Mouse (Mus musculus): ENCODE data around the gene Ptpn7.
"Not testable (repeated sequence)": the region's sequence is repeated elsewhere in the genome, so short reads cannot be mapped to it uniquely, and the experiment has no call there.

Gene Ptpn7

DNA sequence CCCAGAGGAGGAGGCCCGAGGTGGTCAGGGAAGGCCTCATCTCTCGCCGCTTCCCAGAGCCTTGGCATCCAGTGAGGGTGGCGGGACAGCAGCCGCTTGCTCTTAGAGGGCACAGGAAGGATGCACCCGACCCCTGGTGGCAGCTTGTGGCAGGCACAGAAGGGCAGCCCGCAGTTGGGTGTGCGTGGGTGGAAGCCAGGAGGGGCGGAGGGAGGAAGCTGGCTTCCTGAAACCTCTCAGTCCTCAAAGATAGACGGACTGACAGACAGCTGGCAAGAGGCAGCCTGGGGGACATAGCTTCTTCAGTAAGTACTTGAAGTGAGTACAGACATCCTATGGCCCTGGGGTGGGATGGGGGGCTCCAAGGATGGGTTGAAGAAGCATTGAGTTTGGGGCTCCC, at the start of gene Ptpn7:
Ptpn7 (plus strand) TSS at position 228 of the 400 bp plus-strand sequence.
- peak; percentile 70 to 85 for DNase-seq (ENCODE audit: low read depth in 1 of 2, low spot score in 2 of 2)

DNA sequence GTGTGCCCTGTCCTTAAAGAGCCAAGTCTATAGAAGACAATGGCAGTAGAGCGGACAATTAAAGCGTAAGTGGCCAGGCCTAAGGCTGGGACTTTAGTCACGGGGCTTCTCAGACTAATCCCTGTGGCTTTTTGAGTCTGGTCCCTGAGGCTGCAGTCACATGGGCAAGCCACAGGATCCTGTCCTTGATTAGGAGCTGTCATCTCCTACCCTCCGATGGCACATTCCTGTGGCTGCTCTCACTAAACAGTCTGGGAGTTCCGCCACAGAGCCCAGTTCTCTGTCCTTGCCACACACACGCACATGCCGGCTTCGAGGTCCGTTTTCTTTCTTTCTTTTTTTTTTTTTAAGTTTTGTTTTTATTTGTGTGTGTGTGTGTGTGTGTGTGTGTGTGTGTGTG, 49.0 kb upstream of the Ptpn7 start:
- no peak for DNase-seq (ENCODE audit: low read depth in 1 of 2, low spot score in 2 of 2)

DNA sequence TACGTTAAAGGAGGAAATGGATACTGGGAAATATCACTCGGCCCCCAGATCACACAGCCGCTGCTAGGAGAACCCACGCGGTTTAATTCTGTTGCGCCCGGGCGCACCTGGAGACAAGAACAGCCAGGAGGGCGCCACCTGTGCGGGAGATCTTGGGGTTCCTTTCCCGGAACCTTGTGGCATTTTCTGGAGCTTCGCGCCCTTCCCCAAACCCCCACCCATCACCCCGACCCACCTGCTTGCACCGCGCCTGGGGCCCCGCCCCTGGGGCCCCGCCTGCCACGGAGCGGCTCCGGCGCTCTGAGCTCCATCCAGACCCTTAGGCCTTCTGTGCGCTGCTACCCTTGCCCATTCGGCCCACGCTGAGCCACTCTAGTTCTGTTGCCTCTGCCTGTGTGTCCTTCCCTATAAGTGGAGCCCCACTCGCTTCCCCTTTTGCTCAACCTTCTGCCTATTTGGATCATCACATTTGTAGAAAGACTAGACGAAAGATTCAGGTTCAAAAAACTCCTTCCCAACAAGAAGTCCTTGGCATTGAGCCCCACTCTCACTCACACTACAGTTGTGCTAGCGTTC, 47.1 kb upstream of the Ptpn7 start:
- DNase-seq (ENCODE audit: low read depth in 1 of 2, low spot score in 2 of 2): no peak

DNA sequence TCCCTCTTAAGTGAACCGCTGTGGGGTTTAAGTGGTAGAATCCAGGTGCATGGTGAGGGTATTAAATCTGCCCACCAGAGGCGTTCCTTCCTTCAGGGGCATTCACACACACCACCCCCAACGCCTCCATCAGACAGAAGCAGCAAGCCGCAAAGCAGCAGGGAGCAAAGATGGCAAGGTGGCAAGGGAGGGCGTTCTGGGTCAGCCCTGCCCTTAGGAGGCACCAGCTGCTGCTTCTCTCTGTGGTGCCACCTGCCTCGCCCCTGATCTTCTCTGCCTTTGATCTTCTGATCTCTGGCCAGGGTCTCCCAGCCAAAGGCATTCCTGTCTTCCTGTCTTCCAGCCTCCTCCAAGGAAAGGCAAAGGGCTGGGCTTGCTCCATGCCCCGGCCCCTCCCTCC, 46.5 kb upstream of the Ptpn7 start:
- DNase-seq (ENCODE audit: low read depth in 1 of 2, low spot score in 2 of 2): no peak

DNA sequence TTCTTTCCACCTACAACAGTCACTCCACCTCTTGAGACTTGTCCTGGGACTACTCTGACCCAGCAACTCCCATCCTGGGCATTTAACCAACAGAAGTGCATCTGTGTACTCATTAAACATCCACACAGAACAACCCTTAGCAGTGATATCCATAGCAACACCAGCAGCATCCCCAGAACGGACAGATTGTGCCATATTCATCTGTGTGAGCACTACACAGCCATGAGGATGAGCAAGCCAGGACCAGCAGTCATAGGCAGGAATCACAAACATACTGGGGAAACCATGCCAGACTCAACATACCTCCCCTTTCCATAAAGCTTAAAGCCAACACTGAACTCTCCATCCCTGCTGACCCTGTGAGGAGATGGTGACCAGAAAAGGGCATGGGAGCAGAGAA, 45.1 kb upstream of the Ptpn7 start:
- no peak for DNase-seq (ENCODE audit: low read depth in 1 of 2, low spot score in 2 of 2)

DNA sequence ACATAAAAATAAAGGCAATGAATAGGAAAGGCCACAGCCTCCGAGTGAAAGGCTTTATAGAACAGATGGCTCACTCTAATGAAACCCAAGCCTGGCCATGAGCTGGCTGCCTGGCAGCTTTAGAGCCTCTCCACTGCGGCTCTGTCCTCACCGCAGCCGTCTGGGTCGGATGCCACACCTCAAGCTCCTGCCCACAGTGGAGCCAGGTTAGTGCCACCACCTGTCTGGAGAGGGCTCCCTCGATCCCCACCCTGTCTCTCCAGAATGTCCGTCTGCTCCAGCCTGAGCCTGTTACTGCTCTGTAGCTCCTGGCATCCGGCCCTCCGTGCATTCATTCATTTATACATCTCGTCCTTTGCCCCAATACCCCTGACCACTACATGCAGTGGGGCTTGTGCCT, 42.9 kb upstream of the Ptpn7 start:
- no peak for DNase-seq (ENCODE audit: low read depth in 1 of 2, low spot score in 2 of 2)

DNA sequence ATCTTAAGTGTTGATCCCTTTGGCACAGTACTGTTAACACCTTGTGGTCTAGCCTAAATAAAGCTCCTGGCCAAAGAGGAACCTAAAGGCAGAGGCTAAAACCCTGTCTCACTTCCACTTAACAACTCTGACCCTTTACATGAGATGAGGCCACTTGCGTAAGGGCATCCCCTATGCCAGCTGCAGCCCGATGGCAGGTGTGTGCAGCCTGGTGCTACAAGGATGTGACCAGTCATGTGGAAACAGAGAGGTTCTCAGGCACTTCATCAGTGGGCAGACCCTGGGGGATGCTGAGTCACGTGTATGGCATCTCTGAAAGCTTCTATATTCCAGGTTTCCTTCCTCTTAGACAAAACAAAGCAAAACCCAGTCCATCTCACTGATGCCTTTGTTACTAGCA, 41.6 kb upstream of the Ptpn7 start:
- DNase-seq (ENCODE audit: low read depth in 1 of 2, low spot score in 2 of 2): no peak

DNA sequence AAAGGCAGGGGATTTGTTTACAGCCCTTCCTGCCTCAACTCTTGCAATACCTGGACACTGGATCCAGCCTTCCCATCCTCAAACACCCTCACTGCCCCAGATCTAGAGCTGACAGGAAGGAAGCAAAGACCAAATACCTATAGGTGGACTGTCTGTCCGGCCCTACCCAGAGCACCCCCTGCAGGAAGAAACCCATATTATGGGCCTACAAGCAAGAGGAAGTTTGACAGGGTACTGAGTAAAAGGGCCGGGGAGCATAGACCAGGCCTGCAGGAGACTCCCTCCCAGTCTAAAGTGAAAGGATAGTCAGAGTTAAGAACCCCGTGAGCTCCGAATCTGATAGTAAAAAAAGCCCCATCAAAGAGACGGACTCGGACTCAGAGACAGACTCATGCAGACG, 37.8 kb upstream of the Ptpn7 start:
- no peak for DNase-seq (ENCODE audit: low read depth in 1 of 2, low spot score in 2 of 2)

DNA sequence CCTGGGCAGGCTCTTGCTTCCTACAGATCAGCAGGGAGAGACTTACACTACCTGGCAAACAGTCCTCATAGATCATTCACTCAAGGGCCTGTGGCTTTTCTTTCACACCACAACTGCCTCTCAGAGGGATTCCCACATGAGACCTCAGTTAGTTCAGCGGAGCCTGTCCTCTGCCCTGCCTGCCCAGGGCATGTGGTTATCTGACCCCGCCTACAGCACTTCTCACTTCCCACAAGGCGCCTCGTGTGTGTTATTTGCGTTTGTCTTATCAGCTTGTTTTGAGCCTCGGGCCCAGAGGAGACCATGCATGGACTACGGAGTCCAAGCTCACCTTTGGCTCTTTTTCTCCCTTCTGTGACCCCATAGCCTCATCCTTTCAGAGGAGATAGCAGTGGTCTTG, 37.3 kb upstream of the Ptpn7 start:
- peak in 1 of 2 experiments; percentile 28 for DNase-seq (ENCODE audit: low read depth in 1 of 2, low spot score in 2 of 2)

DNA sequence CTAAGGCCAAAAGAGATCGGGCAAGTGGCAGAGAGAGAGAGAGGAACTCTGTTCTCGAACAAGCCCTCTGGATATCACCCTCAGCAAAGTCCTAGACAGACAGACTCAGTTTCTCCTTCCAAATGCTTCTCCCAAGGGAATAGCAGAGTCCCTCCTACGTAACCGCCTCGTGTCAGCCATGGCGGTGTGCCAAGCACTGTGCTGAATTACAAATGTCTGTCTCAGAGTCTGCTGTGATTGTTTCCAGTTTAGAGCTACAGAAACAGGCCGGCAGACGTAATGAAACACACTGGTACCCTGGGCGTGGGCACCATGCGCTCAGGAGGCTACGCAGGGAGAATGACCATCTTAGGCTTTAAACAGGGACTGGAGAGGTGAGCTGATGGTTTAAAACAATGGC, 36.2 kb upstream of the Ptpn7 start:
- no peak for DNase-seq (ENCODE audit: low read depth in 1 of 2, low spot score in 2 of 2)

DNA sequence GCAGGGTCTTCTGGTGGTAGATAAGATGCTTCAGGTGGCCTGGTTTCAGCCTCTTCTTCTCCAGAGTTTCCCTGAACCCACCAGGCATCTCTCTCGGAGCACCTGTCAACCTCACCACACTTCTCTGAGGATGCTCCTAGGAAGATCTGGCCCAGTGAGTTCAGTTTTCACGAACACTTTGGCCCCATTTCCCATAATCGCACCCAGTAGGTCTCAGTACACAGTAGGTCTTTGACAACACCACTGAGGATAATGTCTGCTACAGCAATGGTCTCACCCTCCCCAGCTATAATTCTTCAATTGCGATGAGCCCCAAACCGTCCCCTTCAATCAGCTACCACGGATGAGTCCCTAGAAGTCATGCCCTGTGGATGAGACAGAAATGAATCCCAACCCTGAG, 35.1 kb upstream of the Ptpn7 start:
- no peak for DNase-seq (ENCODE audit: low read depth in 1 of 2, low spot score in 2 of 2)

DNA sequence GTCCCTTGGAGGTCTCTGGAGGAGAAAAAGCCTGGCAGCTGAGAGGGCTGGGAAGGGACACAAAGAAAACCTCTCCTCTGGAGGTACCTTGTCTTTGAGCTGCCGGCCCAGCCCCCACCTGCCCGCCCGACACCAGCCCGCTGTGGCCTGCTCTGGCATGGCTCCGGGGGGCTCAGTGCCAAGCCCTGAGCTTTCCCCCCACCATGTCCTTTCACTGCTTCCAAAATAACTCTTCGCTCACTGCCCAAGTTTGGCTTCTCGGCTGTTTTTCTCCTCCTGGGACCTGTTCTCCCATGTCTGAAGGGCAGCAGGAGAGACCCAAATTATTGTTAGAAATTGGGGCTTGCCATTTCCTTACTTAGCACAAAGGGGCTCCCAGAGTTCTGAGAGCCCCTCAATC, 34.1 kb upstream of the Ptpn7 start:
- DNase-seq (ENCODE audit: low read depth in 1 of 2, low spot score in 2 of 2): no peak

DNA sequence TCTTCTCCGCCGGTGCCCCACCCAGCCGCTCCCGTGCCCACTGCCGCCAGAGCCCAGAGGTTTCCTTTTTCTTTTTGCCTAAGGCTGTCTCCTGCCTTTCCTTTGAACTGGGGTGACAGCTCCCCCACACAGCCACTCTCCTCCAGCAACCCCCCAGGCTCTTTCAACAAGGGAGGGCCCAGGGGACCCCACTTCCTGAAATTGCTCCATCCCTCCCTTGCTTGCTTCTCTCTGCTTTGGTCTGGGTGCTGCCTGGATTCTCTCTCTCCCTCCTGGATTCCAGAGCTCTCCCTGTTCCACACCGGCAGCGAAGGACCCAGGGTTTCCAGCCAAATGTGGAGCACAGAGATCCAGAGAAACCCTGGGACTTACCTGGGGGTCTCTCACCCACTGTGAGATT, 32.1 kb upstream of the Ptpn7 start:
- DNase-seq (ENCODE audit: low read depth in 1 of 2, low spot score in 2 of 2): no peak

DNA sequence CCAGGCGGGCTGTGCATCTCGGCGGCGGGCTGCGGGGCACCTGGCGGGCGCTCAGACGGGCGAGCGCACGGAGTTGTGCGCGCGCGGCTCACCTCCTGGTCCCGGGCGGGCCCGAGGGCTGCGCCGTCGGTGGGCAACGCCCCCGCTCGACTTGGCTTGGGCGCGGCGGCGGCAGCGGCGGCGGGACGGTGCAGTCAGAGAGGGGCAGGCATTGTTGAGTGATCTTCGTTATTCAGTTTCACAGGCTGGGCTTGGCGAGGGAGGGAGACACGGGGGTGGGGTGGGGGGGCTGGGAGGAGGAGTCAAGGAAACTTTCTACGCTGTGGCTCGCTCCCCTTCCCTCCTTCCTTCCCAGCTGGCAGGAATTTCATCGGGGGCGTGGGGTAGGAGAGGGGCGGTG, 27.4 kb upstream of the Ptpn7 start, which contains the start of gene Lgr6:
Lgr6 (minus strand) TSS at position 153 of the 400 bp plus-strand sequence.
- no peak for DNase-seq (ENCODE audit: low read depth in 1 of 2, low spot score in 2 of 2)

DNA sequence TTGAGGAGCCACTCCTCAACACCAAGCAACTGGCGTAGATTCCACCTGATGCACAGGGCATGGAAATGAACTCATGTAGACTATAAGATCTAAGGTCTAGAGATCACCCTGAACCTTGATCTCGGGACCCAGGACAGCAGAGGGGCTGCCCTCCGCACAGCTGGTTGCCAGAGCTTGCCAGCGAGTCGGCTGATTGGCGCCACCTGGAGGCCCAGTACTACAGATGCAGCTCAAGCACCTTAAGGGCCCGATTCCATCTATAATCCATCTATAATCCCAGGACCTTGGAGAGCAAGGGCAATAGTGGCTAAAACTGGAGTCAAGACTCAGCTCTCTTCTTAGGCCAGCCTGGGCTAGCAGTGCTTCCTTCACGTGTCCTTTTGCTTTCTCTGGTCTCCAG, 26.5 kb upstream of the Ptpn7 start:
- DNase-seq (ENCODE audit: low read depth in 1 of 2, low spot score in 2 of 2): peak in 1 of 2 experiments; percentile 48

DNA sequence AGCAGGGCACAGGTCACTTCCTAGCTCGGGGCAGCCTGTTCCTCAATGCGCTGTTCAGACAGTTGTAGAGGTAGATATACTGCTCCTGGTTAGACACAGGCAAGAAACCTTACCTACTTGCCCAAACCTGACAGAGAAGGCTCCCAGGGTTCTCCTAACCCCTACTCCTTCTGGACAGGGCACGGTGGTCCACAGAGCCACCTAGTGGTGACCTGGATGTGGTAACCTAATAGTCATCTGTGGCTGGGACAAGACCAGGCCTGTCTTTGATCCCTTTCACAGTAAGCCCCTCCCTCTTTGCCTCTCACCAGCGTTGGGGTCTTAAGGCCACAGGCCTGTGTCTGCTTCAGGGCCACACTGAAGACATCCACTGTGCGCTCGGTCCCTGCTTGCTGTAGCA, 23.9 kb upstream of the Ptpn7 start:
- DNase-seq (ENCODE audit: low read depth in 1 of 2, low spot score in 2 of 2): no peak

DNA sequence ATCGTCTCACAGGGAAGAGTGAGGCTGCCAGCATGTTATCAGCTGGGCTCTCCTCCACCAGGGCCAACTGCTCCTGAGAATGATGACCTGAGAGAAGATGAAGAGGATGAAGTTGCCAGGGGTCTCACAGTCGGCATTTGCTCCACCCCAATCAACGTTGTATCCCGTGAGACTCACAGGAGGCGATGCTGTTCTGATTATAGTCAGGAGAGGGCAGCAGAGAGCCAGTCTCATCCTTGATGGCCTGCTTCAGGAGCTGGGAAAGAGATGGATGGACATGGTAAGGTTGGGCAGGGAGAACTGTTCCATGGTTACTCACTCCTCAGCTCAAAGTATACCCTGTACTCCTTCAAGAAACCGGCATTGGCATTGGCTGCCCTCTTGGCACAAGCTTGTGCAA, 22.4 kb upstream of the Ptpn7 start:
- DNase-seq (ENCODE audit: low read depth in 1 of 2, low spot score in 2 of 2): peak in 1 of 2 experiments; percentile 34

DNA sequence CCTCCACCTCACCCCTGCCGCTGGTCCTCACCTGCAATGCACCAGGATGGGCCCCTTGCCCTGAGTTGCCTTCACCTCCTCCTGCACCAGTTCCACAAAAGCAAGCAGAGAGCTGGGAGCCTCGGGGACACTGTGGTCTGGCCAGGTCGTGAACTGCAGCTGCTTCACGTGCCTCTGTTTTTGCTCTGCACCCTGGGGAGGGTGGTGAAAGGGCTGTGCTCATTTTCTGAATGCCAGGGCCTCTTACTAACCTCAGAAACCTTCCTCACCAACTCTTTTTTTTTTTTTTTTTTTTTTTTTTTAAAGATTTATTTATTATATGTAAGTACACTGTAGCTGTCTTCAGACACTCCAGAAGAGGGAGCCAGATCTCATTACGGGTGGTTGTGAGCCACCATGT, 21.2 kb upstream of the Ptpn7 start:
- not testable (repeated sequence) for DNase-seq (ENCODE audit: low read depth in 1 of 2, low spot score in 2 of 2)

DNA sequence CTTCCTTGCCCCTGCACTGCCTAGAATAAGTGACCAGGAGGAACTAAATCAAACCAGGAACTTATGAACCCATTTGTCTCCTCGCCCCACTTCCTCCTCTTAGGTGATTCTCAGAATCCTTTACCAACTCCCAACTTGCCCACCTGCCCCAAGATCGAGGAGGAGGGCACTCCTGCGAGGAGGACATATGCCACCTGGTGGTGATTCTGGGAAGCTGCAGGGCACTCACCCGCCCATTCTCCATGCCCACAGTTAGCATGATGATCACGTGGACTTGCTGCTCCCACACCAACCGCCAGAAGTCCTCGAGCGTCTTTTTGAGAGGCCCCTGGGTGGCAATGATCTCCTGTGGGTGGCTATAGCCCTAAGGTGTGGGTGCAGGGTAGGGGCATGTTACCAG, 19.8 kb upstream of the Ptpn7 start:
- DNase-seq (ENCODE audit: low read depth in 1 of 2, low spot score in 2 of 2): no peak

DNA sequence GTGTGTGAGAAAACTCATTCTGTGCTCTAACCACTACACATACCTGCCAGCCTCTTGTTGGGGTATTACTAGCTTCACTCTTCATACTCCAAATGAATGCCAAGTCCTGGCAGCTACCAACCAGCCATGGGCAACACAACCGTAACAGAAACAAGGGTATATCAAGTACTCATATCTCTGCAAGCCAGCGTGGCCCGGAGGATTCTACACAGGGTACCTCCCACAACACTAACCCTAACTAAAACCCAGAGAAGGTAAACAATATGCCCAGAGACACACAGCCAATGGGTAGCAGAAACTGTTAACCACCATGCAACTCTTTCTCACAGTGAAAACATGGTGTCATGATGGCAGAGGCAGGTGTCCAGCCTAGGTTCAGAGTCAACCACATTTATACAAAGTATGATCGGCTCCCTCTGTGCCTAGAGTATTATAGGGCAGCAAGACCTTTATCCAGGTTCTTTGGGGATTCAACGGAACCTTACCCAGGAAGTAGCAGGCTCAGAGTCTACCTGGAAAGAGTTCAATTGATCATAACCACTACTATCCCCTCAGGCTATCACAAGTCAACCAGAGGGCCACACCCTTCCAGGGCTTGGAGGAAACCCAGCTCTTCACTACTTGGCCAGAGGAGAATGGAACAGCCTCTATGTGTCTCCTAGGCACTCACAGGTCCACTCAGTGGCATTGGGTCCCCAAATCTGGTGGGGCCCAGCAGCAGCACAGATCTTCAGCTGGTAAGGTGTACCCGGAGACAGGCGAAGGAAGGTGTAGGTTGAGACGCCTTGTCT, 7.7 kb upstream of the Ptpn7 start:
- DNase-seq (ENCODE audit: low read depth in 1 of 2, low spot score in 2 of 2): no peak

DNA sequence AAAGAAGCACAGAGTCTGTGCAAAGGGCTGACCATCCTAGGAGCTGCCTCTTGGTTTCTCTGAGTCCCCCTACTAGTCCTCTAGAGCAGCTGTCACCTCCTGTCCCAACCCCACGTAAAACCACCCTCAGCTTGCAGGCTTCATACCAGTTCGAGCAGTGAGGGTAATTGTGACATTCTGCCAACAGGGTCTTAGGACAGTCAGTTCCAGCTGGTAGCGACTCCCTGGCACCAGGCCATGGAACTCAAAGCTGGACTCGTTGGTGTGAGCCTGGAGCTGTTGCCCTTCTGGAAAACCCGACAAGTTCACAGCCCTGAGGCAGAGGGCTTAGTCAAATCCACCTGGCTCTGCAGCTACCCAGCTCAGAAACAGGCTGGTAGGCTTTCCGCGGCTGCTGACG, 6.5 kb upstream of the Ptpn7 start:
- DNase-seq (ENCODE audit: low read depth in 1 of 2, low spot score in 2 of 2): no peak

DNA sequence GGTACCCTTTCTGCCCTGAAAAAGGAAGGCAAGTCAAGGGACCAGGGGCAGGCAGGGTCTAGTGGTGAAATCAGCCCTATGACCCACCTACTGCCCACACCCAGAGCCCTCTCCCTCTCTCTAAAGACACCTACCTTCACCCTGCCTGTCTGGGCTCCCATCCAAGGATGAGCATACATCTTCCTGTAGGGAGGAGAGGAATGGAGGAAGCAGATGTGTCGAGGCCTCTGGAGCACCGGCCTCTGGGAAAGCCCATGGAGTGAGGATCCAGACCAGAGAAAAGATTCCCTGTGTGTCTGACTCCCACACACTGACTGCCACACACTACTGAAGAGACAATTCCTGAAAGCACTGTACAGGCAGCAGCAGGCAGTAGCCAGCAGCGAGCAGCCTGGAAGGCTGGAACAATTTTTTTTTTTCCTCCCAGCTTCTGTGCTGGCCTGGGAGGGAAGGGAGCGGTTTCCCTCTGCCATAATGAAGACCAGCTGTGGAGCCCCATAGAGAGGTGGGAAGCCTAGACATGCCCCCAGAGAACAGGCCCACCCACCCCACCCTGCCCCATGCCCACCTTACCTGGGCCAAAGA, 6.0 kb upstream of the Ptpn7 start:
- DNase-seq (ENCODE audit: low read depth in 1 of 2, low spot score in 2 of 2): no peak

DNA sequence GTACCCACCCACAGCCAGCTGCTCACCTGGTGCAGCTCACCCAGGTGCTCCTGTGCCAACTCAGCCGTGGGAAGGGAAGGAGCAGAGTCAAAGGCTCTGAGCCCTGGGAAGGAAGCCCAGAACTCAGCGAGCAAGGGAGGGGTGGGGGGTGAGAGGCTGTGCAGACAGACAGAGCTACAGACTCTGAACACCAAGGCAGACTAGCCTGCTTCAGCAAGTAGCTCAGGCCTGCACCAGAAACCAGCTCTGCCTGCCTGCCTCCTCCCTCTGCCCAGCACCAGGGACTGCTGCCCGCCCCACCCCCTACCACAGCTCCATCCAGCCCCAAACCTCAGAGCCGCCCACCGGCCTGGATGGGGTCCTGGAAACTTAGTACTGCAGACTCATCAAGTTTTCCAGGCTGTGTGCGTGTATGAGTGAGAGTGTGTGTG, 4.5 kb upstream of the Ptpn7 start:
- DNase-seq (ENCODE audit: low read depth in 1 of 2, low spot score in 2 of 2): no peak
